Mouse (Mus musculus) E14TG2a.4 (cell line): Measurements from ENCODE around the gene Clec11a.

Source experiments
- CTCF ChIP-seq: conservative IDR thresholded peaks from 2 replicates; pipeline ENCODE4 v1.5.1; 2014; ENCODE audit warnings: low read length
- POU5F1 ChIP-seq: IDR thresholded peaks from 2 replicates; pipeline ENCODE4 v1.6.1; 2014; ENCODE audit warnings: low read length, borderline replicate concordance

- no peak for TF ChIP-seq CTCF
- TF ChIP-seq POU5F1, result no peak
Measured at GRCm38 (mm10) chr7:44287760-44288159, 18.9 kb downstream of the Clec11a start.
